Mouse (Mus musculus): Measurements from ENCODE around the gene Spg7. TPM values are rescaled to one million over a fixed set of nuclear protein-coding genes. Genes with fewer than 3 reads are reported as not detected.
A peak's percentile ranks its signal among the peaks of the same experiment; 100 is the strongest.

The Spg7 gene
- total RNA-seq, 2 experiments from 2014 or later = 63.4 to 66.3 TPM

DNA sequence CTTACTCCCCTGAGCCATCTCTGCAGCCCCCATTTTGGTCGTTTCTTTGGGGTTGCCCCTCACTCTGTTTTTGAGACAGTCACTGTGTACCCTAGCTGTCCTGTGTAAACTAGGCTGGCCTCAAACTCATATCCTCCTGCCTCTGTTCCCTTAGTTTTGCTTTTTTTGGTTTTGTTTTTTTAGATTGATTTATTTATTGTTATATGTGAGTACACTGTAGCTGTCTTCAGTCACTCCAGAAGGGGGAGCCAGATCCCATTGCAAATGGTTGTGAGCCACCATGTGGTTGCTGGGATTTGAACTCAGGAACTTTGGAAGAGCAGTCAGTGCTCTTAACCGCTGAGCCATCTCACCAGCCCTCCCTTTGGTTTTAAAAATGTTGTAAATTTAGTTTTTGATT is 43.8 kb downstream of the Spg7 start:
- no peak overlapping the region for H3K27ac ChIP-seq
- DNase-seq (ENCODE audit: low spot score in 2 of 2) = no peak
- peak; percentile 70 for TF ChIP-seq CTCF (conservative IDR thresholded peaks at IDR 0.05)
- H3K4me3 ChIP-seq = no peak overlapping the region

DNA sequence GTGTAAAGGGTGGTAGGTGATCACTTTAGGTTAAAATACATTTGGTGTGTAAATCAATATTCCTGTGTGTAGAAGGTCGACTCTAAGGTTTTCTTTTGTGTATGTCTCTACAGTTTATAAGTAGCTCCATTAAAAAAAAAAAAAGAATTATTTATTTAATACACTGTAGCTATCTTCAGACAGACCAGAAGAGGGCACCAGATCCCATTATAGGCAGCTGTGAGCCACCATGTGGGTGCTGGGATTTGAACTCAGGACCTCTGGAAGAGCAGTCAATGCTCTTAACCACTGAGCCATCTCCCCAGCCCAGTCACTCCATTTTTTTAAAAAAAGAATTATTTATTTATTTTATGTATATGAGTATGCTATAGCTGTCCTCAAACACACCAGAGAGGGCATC is 45.3 kb downstream of the Spg7 start:
- Histone ChIP-seq H3K4me3 (no peak overlapping the region), H3K27ac (no peak overlapping the region)
- peak; percentile 71 for TF ChIP-seq CTCF (conservative IDR thresholded peaks at IDR 0.05)
- DNase-seq (ENCODE audit: low spot score in 2 of 2) = no peak

DNA sequence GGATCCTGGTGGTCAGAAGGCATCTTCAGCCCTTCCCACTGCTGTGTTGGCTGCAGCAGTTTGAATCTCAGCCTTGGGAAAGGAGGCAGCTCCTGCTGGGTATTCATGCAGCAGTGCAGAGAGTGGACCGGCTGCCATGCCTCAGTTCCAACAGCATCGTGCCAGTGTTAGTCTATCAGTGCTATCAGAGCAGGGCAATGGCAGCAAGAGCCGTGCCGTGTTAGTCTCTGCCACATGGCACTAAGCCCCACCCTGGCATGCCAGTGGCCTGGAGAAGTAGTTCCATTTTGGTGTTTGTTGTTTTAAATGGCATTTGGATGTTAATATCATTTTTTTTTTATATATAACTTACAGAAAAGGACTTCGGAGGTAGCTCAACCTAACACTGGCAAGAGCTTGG is 46.2 kb downstream of the Spg7 start:
- Histone ChIP-seq H3K27ac (no peak overlapping the region), H3K4me3 (no peak overlapping the region)
- no peak for DNase-seq (ENCODE audit: low spot score in 2 of 2)
- TF ChIP-seq CTCF (conservative IDR thresholded peaks at IDR 0.05) = no peak

DNA sequence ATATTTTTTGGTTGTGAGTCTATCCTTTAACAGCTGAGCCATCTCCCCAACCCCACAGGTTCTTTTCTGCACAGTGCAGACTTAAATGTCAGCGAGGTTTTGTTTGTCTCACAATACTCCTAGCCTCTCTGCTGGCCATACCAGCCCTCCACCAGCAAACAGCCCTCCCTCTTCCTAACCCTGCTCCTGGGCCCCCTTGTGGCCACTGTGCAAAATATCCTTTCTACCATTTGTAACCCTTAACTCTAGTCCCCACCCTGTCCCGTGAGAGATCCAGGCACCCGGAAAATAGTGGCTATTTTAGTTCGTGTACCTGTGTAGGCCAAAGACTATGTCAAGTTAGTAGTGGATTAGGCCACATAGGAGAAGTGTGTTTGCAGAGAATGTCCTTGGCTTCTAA is 47.9 kb downstream of the Spg7 start:
- DNase-seq (ENCODE audit: low spot score in 2 of 2) = no peak
- Histone ChIP-seq H3K4me3 (no peak overlapping the region), H3K27ac (no peak overlapping the region)
- TF ChIP-seq CTCF (conservative IDR thresholded peaks at IDR 0.05) = peak; percentile 83

DNA sequence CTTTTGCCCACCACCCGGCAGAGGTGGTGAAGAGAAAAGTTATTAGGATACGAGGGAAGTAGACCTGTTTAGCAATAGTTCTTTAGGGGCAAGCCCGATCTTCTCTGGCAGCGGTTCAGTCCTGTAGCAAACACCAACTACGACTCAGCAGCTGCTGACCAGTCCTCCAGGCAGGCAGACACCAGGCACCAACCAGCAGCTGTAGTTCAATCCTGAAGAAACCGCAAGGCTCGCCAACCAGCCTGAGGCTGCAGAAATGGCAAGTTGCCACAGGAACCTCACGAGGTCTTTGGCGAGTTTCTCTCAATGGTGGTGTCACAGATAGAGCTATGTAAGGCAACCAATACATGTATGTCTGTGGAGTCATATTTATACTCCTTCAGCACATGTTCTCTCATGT is 50.1 kb downstream of the Spg7 start:
- no peak overlapping the region for H3K4me3 ChIP-seq
- DNase-seq (ENCODE audit: low spot score in 2 of 2) = no peak
- H3K27ac ChIP-seq = no peak overlapping the region
- no peak for TF ChIP-seq CTCF (conservative IDR thresholded peaks at IDR 0.05)

DNA sequence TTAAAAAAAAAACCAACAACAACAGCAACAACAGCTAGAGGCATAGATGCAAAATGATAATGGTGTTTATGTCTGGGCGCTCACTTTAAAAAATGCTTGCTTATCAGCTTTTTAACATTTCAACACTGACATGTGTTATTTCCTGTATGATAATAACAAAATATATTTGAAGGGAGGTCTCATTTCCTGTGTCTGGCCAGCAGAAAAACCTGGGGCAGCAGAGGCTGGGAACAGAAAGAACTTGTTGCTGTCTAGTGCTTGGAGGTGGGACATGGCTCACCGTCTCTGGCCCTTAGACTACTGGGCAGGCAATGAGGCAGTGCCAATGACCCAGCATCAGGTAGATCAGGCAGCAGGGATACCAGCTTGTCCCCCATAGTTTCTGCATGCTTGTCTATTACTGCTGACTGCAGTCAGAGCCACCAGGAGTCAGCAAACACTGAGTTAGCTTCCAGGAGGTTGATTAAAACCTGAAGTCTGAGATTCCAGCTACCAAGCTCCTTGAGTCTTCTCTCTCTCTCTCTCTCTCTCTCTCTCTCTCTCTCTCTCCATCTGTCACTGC is 51.2 kb downstream of the Spg7 start:
- DNase-seq (ENCODE audit: low spot score in 2 of 2) = no peak
- Histone ChIP-seq H3K4me3 (no peak overlapping the region), H3K27ac (no peak overlapping the region)
- TF ChIP-seq CTCF (conservative IDR thresholded peaks at IDR 0.05) = peak; percentile 30

DNA sequence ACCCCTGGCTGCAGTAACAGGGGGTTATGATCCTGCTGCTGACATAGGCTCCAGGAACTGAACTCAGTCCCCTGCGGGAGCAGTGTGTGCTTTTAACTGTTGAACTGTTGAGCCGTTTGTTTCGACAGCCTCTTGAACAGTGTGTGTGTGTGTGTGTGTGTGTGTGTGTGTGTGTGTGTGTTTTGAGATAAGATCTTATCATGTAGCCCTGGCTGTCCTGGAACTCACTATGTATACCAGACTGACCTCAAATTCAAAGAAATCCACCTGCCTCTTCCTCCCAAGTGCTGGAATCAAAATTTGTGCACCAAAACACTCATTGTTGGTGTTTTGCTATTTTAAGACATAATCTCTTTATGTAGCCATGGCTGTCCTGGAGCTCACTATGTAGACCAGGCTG is 51.9 kb downstream of the Spg7 start:
- no peak for DNase-seq (ENCODE audit: low spot score in 2 of 2)
- TF ChIP-seq CTCF (conservative IDR thresholded peaks at IDR 0.05) = no peak
- H3K4me3 ChIP-seq = no peak overlapping the region
- H3K27ac ChIP-seq = no peak overlapping the region

DNA sequence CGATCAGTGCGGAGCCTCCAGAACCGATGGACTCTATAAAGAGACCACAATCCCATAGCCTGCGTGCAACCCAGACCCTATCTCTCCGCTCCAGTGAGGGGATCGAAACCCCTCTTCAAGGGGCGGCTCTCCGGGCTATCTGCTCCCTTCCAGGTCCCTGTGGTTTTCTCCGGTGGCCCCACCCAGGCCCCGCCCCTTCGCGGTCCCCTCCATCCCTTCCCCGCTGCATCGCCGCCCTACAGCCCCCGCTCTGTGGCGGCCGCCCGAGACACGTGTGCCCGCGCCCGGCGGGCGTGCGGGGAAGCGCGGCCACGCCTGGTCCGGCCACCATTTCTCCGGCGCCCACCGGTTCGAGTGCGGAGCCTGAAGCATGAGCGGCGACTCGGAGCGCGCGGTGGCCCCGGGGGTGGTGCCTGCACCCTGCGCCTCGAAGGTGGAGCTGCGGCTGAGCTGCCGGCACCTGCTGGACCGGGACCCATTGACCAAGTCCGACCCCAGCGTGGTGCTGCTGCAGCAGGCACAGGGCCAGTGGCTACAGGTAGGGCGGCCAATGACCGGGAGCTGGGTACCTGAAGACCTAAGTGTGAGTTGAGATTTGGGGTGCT is 54.5 kb downstream of the Spg7 start, which contains the start of gene Cpne7:
Gene Cpne7, plus strand, starts transcription at position 248 of the 605 bp plus-strand sequence.
- peak in 1 of 2 experiments; percentile 11 for DNase-seq (ENCODE audit: low spot score in 2 of 2)
- Histone ChIP-seq H3K4me3 (peak within 1 kb of the TSS; percentile 71), H3K27ac (peak within 1 kb of the TSS; percentile 83)
- TF ChIP-seq CTCF (conservative IDR thresholded peaks at IDR 0.05) = 0 out of 2 replicates have a peak, but pooled peaks have one; percentile 3

DNA sequence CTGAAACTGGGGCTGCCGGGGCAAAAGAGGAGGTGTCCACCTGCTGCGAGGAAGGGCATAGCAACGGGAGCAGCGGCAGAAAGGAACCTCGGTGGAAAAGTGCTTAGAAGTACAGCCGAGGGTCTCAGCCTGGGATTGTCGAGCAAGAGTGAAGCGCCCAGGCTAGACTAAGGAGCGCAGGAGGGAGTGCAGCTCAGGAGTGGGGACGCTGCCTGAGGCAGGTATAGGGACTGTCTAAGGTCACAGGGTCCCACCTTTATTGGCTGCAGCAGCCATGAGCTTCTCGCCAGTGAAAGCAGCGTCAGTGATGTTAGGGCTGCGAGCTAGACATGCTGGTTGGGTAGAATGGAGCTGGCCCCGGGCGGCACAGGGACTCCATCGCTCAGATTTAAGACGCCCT is 55.0 kb downstream of the Spg7 start:
- Histone ChIP-seq H3K4me3 (peak overlapping the region; percentile 71), H3K27ac (peak overlapping the region; percentile 83)
- TF ChIP-seq CTCF (conservative IDR thresholded peaks at IDR 0.05) = no peak
- no peak for DNase-seq (ENCODE audit: low spot score in 2 of 2)

DNA sequence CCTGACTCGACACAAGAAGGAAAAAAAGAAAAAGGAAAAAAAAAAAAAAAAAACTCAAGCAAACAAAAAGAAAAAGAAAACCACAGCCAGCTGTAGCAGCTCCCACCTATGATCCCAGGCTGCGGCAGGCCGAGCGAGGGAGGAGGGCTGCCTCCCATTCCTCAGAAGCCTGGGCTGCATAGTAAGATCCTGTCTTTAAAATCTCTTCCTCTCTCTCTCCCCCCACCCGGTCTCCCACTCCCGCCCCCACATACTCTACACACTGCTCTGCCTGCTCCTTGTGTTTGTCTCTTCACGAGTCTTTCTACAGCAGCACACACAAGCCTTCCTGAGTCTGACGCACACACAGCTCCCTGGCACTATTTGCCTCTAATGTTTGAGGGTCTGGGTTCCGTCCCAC is 59.3 kb downstream of the Spg7 start:
- Histone ChIP-seq H3K27ac (peak overlapping the region; percentile 43; the same call in 1 of the 2 replicates), H3K4me3 (no peak overlapping the region)
- TF ChIP-seq CTCF (conservative IDR thresholded peaks at IDR 0.05) = no peak
- DNase-seq (ENCODE audit: low spot score in 2 of 2) = no peak

DNA sequence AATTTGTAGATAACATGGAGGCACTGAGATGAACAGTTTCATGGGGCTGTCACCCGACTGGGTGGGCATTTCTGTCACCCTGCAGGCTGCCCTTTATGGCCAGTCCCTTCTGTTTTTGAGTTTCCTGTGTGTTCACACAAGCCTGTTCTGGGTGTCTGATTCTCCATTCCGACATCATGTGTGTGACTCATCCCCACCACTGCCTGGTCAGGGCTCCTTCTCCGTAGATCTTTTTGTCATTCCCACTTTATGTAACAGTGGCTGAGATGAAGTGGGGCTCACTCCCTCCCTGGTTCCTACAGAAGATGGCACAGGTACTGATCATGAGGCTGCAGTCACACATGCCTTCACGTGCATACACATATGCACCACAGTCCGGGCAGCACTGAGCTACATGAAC is 59.9 kb downstream of the Spg7 start:
- H3K4me3 ChIP-seq = no peak overlapping the region
- H3K27ac ChIP-seq = peak overlapping the region; percentile 43; the same call in 1 of the 2 replicates
- no peak for DNase-seq (ENCODE audit: low spot score in 2 of 2)
- no peak for TF ChIP-seq CTCF (conservative IDR thresholded peaks at IDR 0.05)

DNA sequence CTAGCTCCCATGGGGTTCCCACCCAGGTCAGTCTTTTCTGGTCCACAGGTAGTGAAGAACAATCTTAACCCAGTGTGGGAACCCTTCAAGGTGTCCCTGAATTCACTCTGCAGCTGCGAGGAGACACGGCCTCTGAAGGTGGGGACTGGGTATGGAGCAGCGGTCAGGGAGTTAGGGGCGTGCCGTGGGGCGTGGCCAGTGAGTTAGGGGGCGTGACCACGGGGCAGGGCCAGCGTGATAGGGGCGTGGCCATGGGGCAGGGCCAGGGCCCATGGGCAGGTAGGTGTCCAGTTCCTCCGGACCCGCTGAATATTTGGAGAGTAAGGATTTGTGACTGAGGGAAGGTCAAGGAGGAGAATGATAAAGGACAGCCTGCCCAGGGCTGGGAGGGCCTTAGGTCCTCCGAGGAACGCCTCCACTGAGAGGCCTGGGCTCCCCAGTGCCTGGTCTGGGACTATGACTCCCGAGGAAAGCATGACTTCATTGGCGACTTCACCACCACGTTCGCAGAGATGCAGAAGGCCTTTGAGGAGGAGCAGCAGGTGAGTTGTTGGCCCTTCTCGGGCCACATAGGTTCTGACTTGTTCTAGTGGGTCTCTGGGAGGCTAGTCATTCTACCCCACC is 63.6 kb downstream of the Spg7 start:
- no peak for TF ChIP-seq CTCF (conservative IDR thresholded peaks at IDR 0.05)
- DNase-seq (ENCODE audit: low spot score in 2 of 2) = no peak
- H3K4me3 ChIP-seq = no peak overlapping the region

DNA sequence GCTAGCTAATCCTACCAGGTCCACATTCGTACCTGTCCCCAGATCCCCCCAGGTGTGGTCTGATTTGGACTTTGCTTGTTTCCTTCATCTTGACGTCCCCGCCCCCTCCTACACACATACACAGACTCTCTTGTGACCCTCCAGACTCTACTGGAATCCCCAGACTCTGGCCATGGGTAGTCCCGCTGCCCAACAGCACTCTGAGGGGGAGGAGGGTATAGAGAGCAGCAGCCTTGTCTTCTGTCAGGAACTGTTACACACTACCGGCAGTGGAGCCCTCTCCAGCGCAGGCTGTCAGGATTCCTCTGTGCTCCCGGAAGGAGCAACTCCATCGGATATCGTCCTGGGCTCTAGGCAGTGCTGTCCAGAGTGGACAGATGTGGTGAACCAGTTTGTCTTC is 68.3 kb downstream of the Spg7 start:
- no peak for DNase-seq (ENCODE audit: low spot score in 2 of 2)
- H3K27ac ChIP-seq = no peak overlapping the region
- TF ChIP-seq CTCF (conservative IDR thresholded peaks at IDR 0.05) = no peak
- no peak overlapping the region for H3K4me3 ChIP-seq

More for the DNA sequence above, 63.6 kb downstream of the Spg7 start:
- H3K27ac ChIP-seq = no peak overlapping the region

DNA sequence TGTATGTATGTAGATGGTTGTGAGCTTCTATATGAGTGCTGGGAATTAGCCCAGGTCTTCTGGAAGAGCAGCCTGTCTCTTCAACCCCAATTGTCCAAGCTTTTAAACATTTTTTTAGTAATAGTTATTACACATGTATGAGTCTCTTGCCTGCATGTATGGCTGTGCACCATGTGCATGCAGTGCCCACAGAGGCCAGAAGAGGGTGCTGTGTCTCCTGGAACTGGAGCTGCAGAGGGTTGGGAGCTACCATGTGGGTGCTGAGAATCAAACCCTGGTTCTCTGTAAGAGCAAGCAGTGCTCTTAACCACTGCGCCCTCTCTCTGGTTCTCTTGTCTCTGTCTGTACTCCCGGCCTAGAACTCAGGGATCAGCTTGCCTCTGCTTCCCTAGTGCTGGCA is 70.2 kb downstream of the Spg7 start:
- Histone ChIP-seq H3K27ac (no peak overlapping the region), H3K4me3 (no peak overlapping the region)
- TF ChIP-seq CTCF (conservative IDR thresholded peaks at IDR 0.05) = peak; percentile 44
- no peak for DNase-seq (ENCODE audit: low spot score in 2 of 2)

All from layer of hippocampus, adult 2 months (tissue).